Mouse (Mus musculus) forebrain, embryonic 16.5 days (tissue): Measurements from ENCODE around the gene Lce1c. TPM values are rescaled to one million over a fixed set of nuclear protein-coding genes. Genes with fewer than 3 reads are reported as not detected.
A peak's percentile ranks its signal among the peaks of the same experiment; 100 is the strongest.
"Not testable (repeated sequence)": the region's sequence is repeated elsewhere in the genome, so short reads cannot be mapped to it uniquely, and the experiment has no call there.

Experiments
- ATAC-seq: fragments of 200-750 bp; cut with Nextera tagmentation; 2 replicates; pipeline ENCODE4 v1.8.0; 2017; ENCODE audit warnings: mild to moderate bottlenecking, moderate library complexity
- H3K27ac ChIP-seq: fragments of 300-500 bp; sonication (generic); 2 replicates; pipeline ENCODE4 v1.5.1; 2014; ENCODE audit warnings: low read length, control low read depth
- H3K27me3 ChIP-seq: fragments of 300-500 bp; sonication (generic); replicated peaks from 2 replicates; pipeline ENCODE4 v1.6.1; 2014; ENCODE audit warnings: low read length; ENCODE audit not compliant: control insufficient read depth, insufficient read depth
- H3K36me3 ChIP-seq: fragments of 300-500 bp; sonication (generic); 2 replicates; pipeline ENCODE4 v1.6.1; 2014; ENCODE audit not compliant: control insufficient read depth, insufficient read depth
- H3K4me1 ChIP-seq: fragments of 300-500 bp; sonication (generic); replicated peaks from 2 replicates; pipeline ENCODE4 v1.6.1; 2014; ENCODE audit warnings: low read length; ENCODE audit not compliant: control insufficient read depth, insufficient read depth
- H3K4me2 ChIP-seq: fragments of 300-500 bp; sonication (generic); 2 replicates; pipeline ENCODE4 v1.6.1; 2014; ENCODE audit warnings: mild to moderate bottlenecking, low read length, control low read depth
- H3K4me3 ChIP-seq: fragments of 300-500 bp; sonication (generic); replicated peaks from 2 replicates; pipeline ENCODE4 v1.5.1; 2014; ENCODE audit warnings: mild to moderate bottlenecking, low read length, control low read depth
- H3K9ac ChIP-seq: fragments of 300-500 bp; sonication (generic); replicated peaks from 2 replicates; pipeline ENCODE4 v1.6.1; 2014; ENCODE audit warnings: low read depth, low read length, control low read depth
- H3K9me3 ChIP-seq: fragments of 300-500 bp; sonication (generic); 2 replicates; pipeline ENCODE4 v1.6.1; 2016; ENCODE audit warnings: low read length; ENCODE audit not compliant: control insufficient read depth
- WGBS: fragments of 180-500 bp; shearing (Covaris S2); extraction: QIAGEN DNeasy Blood & Tissue Kit; methylation state at CpG from one replicate; pipeline ENCODE4 v1.1.7; 2014; 5-methylcytosine and 5-hydroxymethylcytosine counted together
- polyA plus RNA-seq: library from polyadenylated mRNA; unstranded; fragments of >200 nt; fragmentation: Nextera tagmentation; extraction: Ambion mirVana; gene quantifications from 2 replicates; pipeline ENCODE4 v1.2.1, GENCODE M21; 2015

The Lce1c gene
- not detected in 2 replicates for polyA plus RNA-seq

DNA sequence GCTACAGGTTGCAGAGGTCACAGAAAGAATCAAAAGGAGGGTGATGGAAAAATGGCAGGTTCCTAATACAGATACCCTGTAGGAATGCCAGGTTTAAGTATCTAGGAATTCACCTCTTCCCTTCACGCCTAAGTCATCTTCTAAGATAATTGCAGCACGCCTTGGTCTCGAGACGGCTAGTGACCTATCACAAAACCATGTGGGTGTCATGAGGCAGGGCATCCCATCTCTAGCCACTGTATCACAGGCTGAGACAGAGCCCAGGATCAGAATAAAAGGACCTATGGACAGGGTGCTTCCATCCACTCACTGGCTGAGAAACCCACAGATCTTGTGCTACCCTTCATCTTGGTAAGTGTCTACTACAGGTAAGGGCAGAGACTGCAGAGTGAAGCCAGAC lies at the start of gene Lce1c:
Gene Lce1c (plus strand): TSS at position 301 of the 400 bp plus-strand sequence.
- Histone ChIP-seq H3K9ac (no peak within 1 kb of the TSS), H3K4me1 (no peaks in the 10 kb centered on the region), H3K4me2 (no peak within 1 kb of the TSS), H3K36me3 (no peaks in the 10 kb centered on the region), H3K27ac (no peak within 1 kb of the TSS), H3K9me3 (no peaks in the 10 kb centered on the region), H3K4me3 (no peak within 1 kb of the TSS), H3K27me3 (no peaks in the 10 kb centered on the region)
- 94% methylated on average over 4 of the region's 4 CpGs for WGBS
- no peak for ATAC-seq

DNA sequence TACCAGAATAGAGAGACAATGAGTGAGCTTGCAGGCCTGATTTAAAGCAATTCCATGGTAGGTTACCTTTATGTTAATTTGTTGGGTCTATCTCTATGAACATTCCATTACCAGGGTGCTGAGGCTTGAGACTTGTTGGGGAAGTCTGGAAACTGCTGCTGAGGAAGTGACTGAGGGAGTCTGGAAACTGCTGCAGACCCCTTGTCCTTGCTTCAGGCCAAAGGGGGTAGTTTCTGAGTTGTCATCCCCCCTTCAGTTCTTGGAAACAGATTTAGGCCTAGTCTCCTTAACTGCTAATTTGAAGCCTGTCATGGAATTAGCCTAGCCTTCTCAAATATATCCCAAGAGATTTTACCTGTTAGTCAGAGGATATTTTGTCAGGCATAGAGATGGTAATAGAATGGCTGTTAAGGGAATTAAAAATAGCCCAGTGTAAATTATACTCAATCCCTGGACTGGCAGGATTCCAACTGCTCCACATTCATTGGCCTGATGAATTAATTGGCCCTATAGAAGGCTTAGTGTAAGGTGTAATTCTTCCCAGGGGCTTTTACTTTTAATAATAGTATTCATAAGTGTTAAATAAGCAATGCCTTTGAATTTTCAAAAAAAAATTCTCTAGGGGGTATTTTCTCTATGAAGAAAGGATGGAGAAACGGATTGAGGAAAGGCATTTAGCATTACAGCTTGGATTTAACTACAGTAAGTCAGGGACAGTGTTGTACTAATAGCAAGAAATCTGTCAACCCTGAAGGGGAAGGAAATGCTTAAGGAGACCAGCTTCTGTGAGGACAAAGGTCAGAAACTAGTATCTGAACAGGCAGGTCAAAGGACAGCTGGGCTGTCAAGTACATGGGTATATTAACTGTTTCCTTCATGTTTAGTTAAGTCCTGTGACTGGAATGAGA lies 41.0 kb upstream of the Lce1c start:
- no peaks in the 10 kb centered on the region for H3K27me3 ChIP-seq
- 0 out of 2 replicates have a peak, but pooled peaks cover 4% of the 10 kb centered on the region for H3K4me1 ChIP-seq
- H3K9ac ChIP-seq = no peak overlapping the region
- no peak overlapping the region for H3K4me3 ChIP-seq
- H3K27ac ChIP-seq = no peak overlapping the region
- peak; percentile 49; the same call in 1 of the 2 replicates for ATAC-seq
- no peak overlapping the region for H3K4me2 ChIP-seq
- H3K36me3 ChIP-seq = no peaks in the 10 kb centered on the region
- H3K9me3 ChIP-seq = no peaks in the 10 kb centered on the region
- 5% methylated on average over 1 of the region's 1 CpGs for WGBS

DNA sequence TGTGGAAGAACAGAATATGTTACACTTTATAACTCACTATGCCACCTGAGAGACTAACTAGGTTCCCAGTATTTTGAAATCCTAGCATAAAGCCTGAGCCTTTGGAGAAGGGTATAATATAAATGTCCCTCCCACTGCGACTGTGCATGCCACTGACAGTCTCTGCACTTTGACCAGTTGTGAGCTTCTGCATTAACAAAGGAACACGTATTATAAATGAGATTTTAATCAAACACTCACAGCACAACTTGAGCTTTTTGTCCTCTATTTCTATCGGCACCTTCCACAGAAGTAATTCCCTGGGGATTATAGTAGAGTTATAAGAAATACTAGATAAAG lies 40.4 kb upstream of the Lce1c start:
- Histone ChIP-seq H3K4me3 (no peak overlapping the region), H3K9ac (no peak overlapping the region), H3K36me3 (no peaks in the 10 kb centered on the region), H3K27me3 (no peaks in the 10 kb centered on the region), H3K27ac (no peak overlapping the region), H3K4me2 (no peak overlapping the region), H3K4me1 (0 out of 2 replicates have a peak, but pooled peaks cover 4% of the 10 kb centered on the region), H3K9me3 (no peaks in the 10 kb centered on the region)
- no peak for ATAC-seq
- WGBS = 37% methylated on average over 3 of the region's 3 CpGs

DNA sequence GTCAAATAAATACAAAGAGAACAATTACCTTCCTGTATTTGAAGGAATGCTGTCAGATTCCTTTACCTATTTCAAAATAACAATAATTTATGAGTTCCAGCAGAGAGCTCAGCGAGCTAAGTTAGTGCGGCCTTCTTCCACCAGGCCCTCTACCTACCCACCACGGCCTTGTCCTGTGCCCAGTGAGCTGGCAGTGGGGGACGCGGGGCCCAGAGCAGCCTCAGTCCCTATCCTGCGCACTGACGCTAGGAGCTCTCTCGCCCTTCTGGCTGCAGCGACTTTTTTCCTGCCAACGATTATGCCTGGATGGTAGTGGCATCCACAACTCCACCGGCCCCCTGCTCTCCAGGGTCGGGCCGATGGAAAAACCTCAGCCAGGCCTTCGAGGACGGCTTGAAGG lies 39.2 kb upstream of the Lce1c start:
- no peak for ATAC-seq
- Histone ChIP-seq H3K9me3 (no peaks in the 10 kb centered on the region), H3K4me2 (no peak overlapping the region), H3K27ac (no peak overlapping the region), H3K9ac (no peak overlapping the region), H3K36me3 (no peaks in the 10 kb centered on the region), H3K27me3 (no peaks in the 10 kb centered on the region), H3K4me3 (no peak overlapping the region), H3K4me1 (0 out of 2 replicates have a peak, but pooled peaks cover 4% of the 10 kb centered on the region)
- 93% methylated on average over 15 of the region's 15 CpGs for WGBS

DNA sequence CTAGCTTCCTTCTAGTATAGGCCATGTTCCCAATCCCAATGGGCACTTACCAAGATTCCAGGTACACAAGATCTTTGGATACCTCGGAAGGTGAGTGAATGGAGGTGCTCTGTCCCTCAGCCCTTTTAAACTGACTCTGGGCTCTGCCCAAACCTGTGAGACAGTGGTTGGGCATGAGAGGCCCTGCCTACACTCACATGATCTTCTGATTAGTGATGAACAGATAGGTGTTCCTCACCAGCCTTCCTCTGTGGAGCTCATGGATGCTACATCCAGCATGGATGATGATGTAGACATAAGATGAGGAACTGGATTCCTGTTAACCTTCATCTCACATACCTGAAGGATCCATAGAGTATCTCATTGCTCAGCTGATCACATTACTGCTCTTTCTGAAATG lies 30.8 kb upstream of the Lce1c start, which contains the start of gene Lce1a1:
Gene Lce1a1 (minus strand): TSS at position 101 of the 400 bp plus-strand sequence.
- H3K27me3 ChIP-seq = no peaks in the 10 kb centered on the region
- no peaks in the 10 kb centered on the region for H3K9me3 ChIP-seq
- H3K4me1 ChIP-seq = no peaks in the 10 kb centered on the region
- no peak within 1 kb of the TSS for H3K9ac ChIP-seq
- no peak within 1 kb of the TSS for H3K4me2 ChIP-seq
- H3K36me3 ChIP-seq = no peaks in the 10 kb centered on the region
- no peak for ATAC-seq
- 92% methylated on average over 1 of the region's 1 CpGs for WGBS
- H3K27ac ChIP-seq = no peak within 1 kb of the TSS
- H3K4me3 ChIP-seq = no peak within 1 kb of the TSS

DNA sequence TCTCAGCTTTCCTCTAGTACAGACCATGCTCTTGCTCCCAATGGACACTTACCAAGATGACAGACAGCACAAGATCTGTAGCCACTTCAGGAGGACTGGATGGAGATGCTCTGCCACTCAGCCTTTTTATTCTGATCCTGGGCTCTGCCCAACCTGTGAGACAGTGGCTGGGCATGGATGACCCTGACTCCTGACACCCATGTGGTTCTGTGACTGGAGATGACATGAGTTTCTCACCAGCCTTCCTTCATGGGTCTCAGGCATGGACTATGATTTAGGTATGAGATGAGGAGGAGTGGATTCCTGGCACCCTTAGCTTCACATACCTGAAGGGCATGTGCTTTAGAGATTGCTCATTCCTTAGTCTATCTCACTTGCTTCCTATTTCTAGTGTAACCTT lies 22.2 kb upstream of the Lce1c start, which contains the start of gene Lce1b:
Gene Lce1b (minus strand): TSS at position 101 of the 400 bp plus-strand sequence.
- Histone ChIP-seq H3K9me3 (no peaks in the 10 kb centered on the region), H3K36me3 (no peaks in the 10 kb centered on the region), H3K9ac (no peak within 1 kb of the TSS), H3K4me1 (no peaks in the 10 kb centered on the region), H3K27me3 (no peaks in the 10 kb centered on the region), H3K27ac (no peak within 1 kb of the TSS), H3K4me3 (no peak within 1 kb of the TSS), H3K4me2 (no peak within 1 kb of the TSS)
- ATAC-seq = no peak

DNA sequence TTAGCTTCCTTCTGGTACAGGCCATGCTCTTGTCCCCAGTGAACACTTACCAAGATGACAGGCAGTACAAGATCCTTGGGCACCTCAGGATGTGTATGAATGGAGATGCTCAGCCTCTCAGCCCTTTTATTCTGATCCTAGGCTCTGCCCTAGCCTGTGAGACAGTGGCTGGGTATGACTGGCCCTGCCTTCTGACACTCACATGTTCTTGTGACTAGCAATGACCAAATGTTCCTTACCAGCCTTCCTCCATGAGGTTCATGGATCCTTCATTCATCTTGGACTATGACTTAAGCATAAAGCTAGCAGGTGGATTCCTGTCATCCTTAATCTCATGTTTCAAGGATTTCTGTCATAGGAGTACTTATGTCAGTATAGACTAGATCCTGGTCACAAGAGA lies 8.8 kb upstream of the Lce1c start, which contains the start of gene Lce1a2:
Gene Lce1a2 (minus strand): TSS at position 101 of the 400 bp plus-strand sequence.
- Histone ChIP-seq H3K9ac (no peak within 1 kb of the TSS), H3K36me3 (no peaks in the 10 kb centered on the region), H3K4me1 (no peaks in the 10 kb centered on the region), H3K4me3 (no peak within 1 kb of the TSS), H3K4me2 (no peak within 1 kb of the TSS), H3K9me3 (no peaks in the 10 kb centered on the region), H3K27ac (no peak within 1 kb of the TSS), H3K27me3 (no peaks in the 10 kb centered on the region)
- no peak for ATAC-seq

DNA sequence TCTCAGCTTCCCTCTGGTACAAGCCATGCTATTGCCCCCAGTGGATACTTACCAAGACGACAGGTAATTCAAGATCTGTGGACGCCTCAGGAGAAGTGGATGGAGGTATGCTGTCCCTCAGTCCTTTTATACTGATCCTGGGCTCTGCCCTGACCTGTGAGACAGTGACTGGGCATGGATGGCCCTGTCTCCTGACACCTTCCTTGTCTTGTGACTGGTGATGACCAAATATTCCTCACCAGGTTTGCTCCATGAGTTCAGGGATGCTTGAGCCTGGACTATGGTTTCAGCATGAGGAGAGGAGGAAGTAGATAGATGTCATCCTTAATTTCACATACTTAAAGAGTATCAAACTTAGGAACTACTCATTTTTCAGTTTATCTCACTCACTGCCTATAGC lies 8.1 kb downstream of the Lce1c start, which contains the start of gene Lce1d:
Gene Lce1d (minus strand): TSS at position 101 of the 400 bp plus-strand sequence.
- no peak within 1 kb of the TSS for H3K27ac ChIP-seq
- no peaks in the 10 kb centered on the region for H3K36me3 ChIP-seq
- no peak for ATAC-seq
- no peak within 1 kb of the TSS for H3K4me2 ChIP-seq
- no peaks in the 10 kb centered on the region for H3K27me3 ChIP-seq
- H3K4me1 ChIP-seq = no peaks in the 10 kb centered on the region
- WGBS = 72% methylated on average over 2 of the region's 2 CpGs
- H3K4me3 ChIP-seq = no peak within 1 kb of the TSS
- H3K9me3 ChIP-seq = no peaks in the 10 kb centered on the region
- no peak within 1 kb of the TSS for H3K9ac ChIP-seq

DNA sequence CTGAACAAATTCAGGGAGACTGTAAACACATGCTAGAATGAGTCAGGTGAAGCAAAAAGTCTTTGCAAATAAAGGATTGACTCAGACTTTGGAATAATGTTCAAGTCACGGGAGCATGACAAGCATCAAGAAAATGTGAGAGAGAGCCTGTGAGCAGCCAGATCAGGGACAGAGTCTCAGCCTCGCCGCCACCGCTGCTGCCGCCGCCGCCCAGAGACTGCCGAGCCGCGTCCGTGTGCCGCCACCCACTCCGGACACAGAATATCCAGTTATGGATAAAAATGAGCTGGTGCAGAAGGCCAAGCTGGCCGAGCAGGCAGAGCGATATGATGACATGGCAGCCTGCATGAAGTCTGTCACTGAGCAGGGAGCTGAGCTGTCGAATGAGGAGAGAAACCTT lies 10.1 kb downstream of the Lce1c start:
- 93% methylated on average over 16 of the region's 16 CpGs for WGBS
- not testable (repeated sequence) for H3K9me3 ChIP-seq, H3K9ac ChIP-seq, H3K4me3 ChIP-seq, H3K27ac ChIP-seq, H3K4me1 ChIP-seq, H3K4me2 ChIP-seq, H3K27me3 ChIP-seq, ATAC-seq, H3K36me3 ChIP-seq
